ENCODE assay signal across 8 mouse cellular contexts in the genomic region with DNA sequence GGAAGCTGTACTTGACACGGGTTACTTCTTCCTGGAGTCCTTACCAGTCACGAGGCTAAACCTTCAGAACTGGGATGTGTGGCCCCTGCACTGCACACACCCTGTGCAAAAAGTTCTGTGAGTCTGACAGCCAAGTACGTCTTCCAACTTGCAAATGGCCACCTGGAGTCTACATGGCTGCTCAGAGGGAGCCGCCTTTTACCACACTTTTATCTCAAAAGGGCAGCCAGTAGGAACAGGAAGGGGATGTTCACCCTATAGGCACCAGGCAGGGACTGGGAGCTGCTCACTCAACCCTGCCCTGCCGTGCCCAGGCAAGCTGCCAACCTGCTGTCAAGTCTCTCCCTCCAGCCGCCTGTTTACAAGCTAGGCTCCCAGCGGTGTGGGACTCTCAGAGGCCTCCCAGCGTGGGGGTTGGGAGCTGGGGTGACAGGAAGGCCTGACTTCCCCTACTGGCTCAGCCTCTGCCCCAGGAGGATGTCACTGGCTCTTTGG. TPM values are rescaled to one million over a fixed set of nuclear protein-coding genes. Genes with fewer than 3 reads are reported as not detected.
DNase-seq lines count a peak whose midpoint lies in the region; ATAC-seq and TF ChIP-seq lines count a peak whose summit lies in the region.

TSS of gene Mknk2 (minus strand) at position 171 of the 495 bp plus-strand sequence.

- no peak for ATAC-seq in limb, embryonic 12.5 days (ENCODE audit: insufficient number of reproducible peaks, insufficient read depth, low FRiP score, low TSS enrichment, low read depth)
- ATAC-seq in midbrain, embryonic 14.5 days (ENCODE audit: low FRiP score, low TSS enrichment), result no peak

- TF ChIP-seq POLR2A in embryonic fibroblast, embryonic 13.5 days (IDR thresholded peaks at IDR 0.05; ENCODE audit: low read depth, low read length), result peak; percentile 33; the same call in 1 of the 2 replicates

- WGBS in limb, embryonic 12.5 days, result 29% methylated on average over 8 of the region's 8 CpGs
- WGBS in midbrain, embryonic 14.5 days, result 26% methylated on average over 8 of the region's 8 CpGs

- TF ChIP-seq CTCF in embryonic fibroblast, embryonic 13.5 days (IDR thresholded peaks at IDR 0.05; ENCODE audit: borderline replicate concordance, insufficient read depth, low read length), result no peak

- H3K4me2 ChIP-seq in limb, embryonic 12.5 days, result peak within 1 kb of the TSS; percentile 87
- peak within 1 kb of the TSS; percentile 96 for H3K4me2 ChIP-seq in midbrain, embryonic 14.5 days (ENCODE audit: low read length)

- H3K9me3 ChIP-seq in limb, embryonic 12.5 days, result no peaks in the 10 kb centered on the region
- no peaks in the 10 kb centered on the region for H3K9me3 ChIP-seq in midbrain, embryonic 14.5 days (ENCODE audit: control insufficient read depth, low read length)

- peak; percentile 96 for DNase-seq in 3T3-L1 (ENCODE audit: low read depth, low spot score)
- peak; percentile 98 for DNase-seq in adrenal gland, postnatal 14 days
- peak; percentile 95 for DNase-seq in heart, adult 8-10 months (ENCODE audit: low spot score)
- DNase-seq in kidney, adult 8-10 months, result peak; percentile 96 to 98
- peak; percentile 80 for DNase-seq in midbrain, embryonic 14.5 days
- peak; percentile 88 to 90 for DNase-seq in spleen, postnatal 14 days (ENCODE audit: low spot score in 2 of 2)

- peaks cover 14% of the 10 kb centered on the region for H3K36me3 ChIP-seq in limb, embryonic 12.5 days
- peaks cover 1% of the 10 kb centered on the region for H3K36me3 ChIP-seq in midbrain, embryonic 14.5 days (ENCODE audit: control insufficient read depth, insufficient read depth, low read length)

- H3K4me3 ChIP-seq in embryonic fibroblast, embryonic 13.5 days (ENCODE audit: insufficient read depth, low read length), result peak within 1 kb of the TSS; percentile 54
- H3K4me3 ChIP-seq in limb, embryonic 12.5 days (replicated peaks), result peak within 1 kb of the TSS; percentile 98
- H3K4me3 ChIP-seq in midbrain, embryonic 14.5 days (replicated peaks; ENCODE audit: low read depth, low read length), result peak within 1 kb of the TSS; percentile 98

- H3K4me1 ChIP-seq in embryonic fibroblast, embryonic 13.5 days (ENCODE audit: control insufficient read depth, insufficient read depth, low read length), result peaks cover 6% of the 10 kb centered on the region
- H3K4me1 ChIP-seq in limb, embryonic 12.5 days (replicated peaks), result peaks cover 50% of the 10 kb centered on the region
- H3K4me1 ChIP-seq in midbrain, embryonic 14.5 days (ENCODE audit: control insufficient read depth, insufficient read depth, low read length), result peaks cover 42% of the 10 kb centered on the region

- peak within 1 kb of the TSS; percentile 96 for H3K27ac ChIP-seq in embryonic fibroblast, embryonic 13.5 days (ENCODE audit: insufficient read depth, low read length)
- H3K27ac ChIP-seq in limb, embryonic 12.5 days, result peak within 1 kb of the TSS; percentile 98
- H3K27ac ChIP-seq in midbrain, embryonic 14.5 days (replicated peaks; ENCODE audit: low read depth, low read length), result peak within 1 kb of the TSS; percentile 97

- no peaks in the 10 kb centered on the region for H3K27me3 ChIP-seq in limb, embryonic 12.5 days
- H3K27me3 ChIP-seq in midbrain, embryonic 14.5 days (ENCODE audit: control insufficient read depth, insufficient read depth, low read length), result no peaks in the 10 kb centered on the region

- H3K9ac ChIP-seq in limb, embryonic 12.5 days (replicated peaks), result peak within 1 kb of the TSS; percentile 75
- H3K9ac ChIP-seq in midbrain, embryonic 14.5 days (replicated peaks; ENCODE audit: low read length), result peak within 1 kb of the TSS; percentile 69

RNA-seq across cellular contexts. Expression of gene Mknk2, which starts in this region (rescaled TPM):
- 224 and 226 TPM in 2 replicates for total RNA-seq in adrenal gland, postnatal 14 days (2021)
- polyA plus RNA-seq in embryonic fibroblast, embryonic 13.5 days (2011; ENCODE audit: insufficient read length, low read depth, missing spikeins), result 32.8 and 39.8 TPM in 2 replicates
- 100 to 1,000 TPM; 197 to 243 (median 216) TPM for total RNA-seq in heart, adult 8-10 months (2022)
- polyA plus RNA-seq in limb, embryonic 12.5 days (2016; fragmentation: Nextera tagmentation; extraction: Ambion mirVana), result 122 and 124 TPM in 2 replicates
- 46.7 and 54.2 TPM in 2 replicates for polyA plus RNA-seq in midbrain, embryonic 14.5 days (2014; fragmentation: Nextera tagmentation; extraction: Ambion mirVana)
